Mouse (Mus musculus) stomach, embryonic 14.5 days (tissue): ENCODE data around the gene Art5. TPM values are rescaled to one million over a fixed set of nuclear protein-coding genes. Genes with fewer than 3 reads are reported as not detected.

ENCODE experiments used
- ATAC-seq: fragments of 200-750 bp; cut with Nextera tagmentation; 2 replicates; pipeline ENCODE4 v1.8.0; 2017; ENCODE audit warnings: low read depth, moderate TSS enrichment; ENCODE audit not compliant: insufficient number of reproducible peaks, insufficient read depth, low FRiP score
- H3K27ac ChIP-seq: fragments of 300-500 bp; sonication (generic); 2 replicates; pipeline ENCODE4 v1.5.1; 2014; ENCODE audit warnings: mild to moderate bottlenecking, low read length, moderate library complexity, mixed read lengths
- H3K27me3 ChIP-seq: fragments of 300-500 bp; sonication (generic); 2 replicates; pipeline ENCODE4 v1.6.1; 2014; ENCODE audit warnings: low read length, control low read depth, mixed read lengths; ENCODE audit not compliant: control insufficient read depth, insufficient read depth
- H3K36me3 ChIP-seq: fragments of 300-500 bp; sonication (generic); 2 replicates; pipeline ENCODE4 v1.6.1; 2014; ENCODE audit warnings: mild to moderate bottlenecking, control low read depth, low read length, moderate library complexity, mixed read lengths; ENCODE audit not compliant: control insufficient read depth, insufficient read depth
- H3K4me1 ChIP-seq: fragments of 300-500 bp; sonication (generic); 2 replicates; pipeline ENCODE4 v1.6.1; 2014; ENCODE audit warnings: low read length, control low read depth, mixed read lengths; ENCODE audit not compliant: control insufficient read depth, insufficient read depth
- H3K4me2 ChIP-seq: fragments of 300-500 bp; sonication (generic); replicated peaks from 2 replicates; pipeline ENCODE4 v1.6.1; 2014; ENCODE audit warnings: low read depth, low read length, control low read depth
- H3K4me3 ChIP-seq: fragments of 300-500 bp; sonication (generic); 2 replicates; pipeline ENCODE4 v1.5.1; 2014; ENCODE audit warnings: low read depth, low read length, control low read depth
- H3K9ac ChIP-seq: fragments of 300-500 bp; sonication (generic); replicated peaks from 2 replicates; pipeline ENCODE4 v1.6.1; 2014; ENCODE audit warnings: low read depth, mild to moderate bottlenecking, control low read depth, low read length, moderate library complexity, mixed read lengths
- H3K9me3 ChIP-seq: fragments of 300-500 bp; sonication (generic); 2 replicates; pipeline ENCODE4 v1.6.1; 2016; ENCODE audit warnings: low read depth, low read length, control low read depth; ENCODE audit not compliant: control insufficient read depth
- WGBS: fragments of 180-500 bp; shearing (Covaris S2); extraction: QIAGEN DNeasy Blood & Tissue Kit; methylation state at CpG from one replicate; pipeline ENCODE4 v1.1.7; 2014; 5-methylcytosine and 5-hydroxymethylcytosine counted together
- polyA plus RNA-seq: library from polyadenylated mRNA; unstranded; fragments of >200 nt; fragmentation: Nextera tagmentation; extraction: Ambion mirVana; gene quantifications from 2 replicates; pipeline ENCODE4 v1.2.1, GENCODE M21; 2014

Gene Art5
- polyA plus RNA-seq, 1 experiment from 2014 or later: 0.22 TPM

GRCm38 (mm10) chr7:102100868-102101267 is 8.4 kb downstream of the Art5 start:
- no peak overlapping the region for H3K27ac ChIP-seq
- H3K4me2 ChIP-seq: no peak overlapping the region

GRCm38 (mm10) chr7:102099760-102100661 is 9.3 kb downstream of the Art5 start:
- 6% methylated on average over 30 of the region's 30 CpGs for WGBS
- no peaks in the 10 kb centered on the region for H3K27me3 ChIP-seq
- H3K4me1 ChIP-seq: 0 out of 2 replicates have a peak, but pooled peaks cover 10% of the 10 kb centered on the region
- peak overlapping the region; percentile 2; the same call in 1 of the 2 replicates for H3K4me3 ChIP-seq
- no peaks in the 10 kb centered on the region for H3K9me3 ChIP-seq
- H3K36me3 ChIP-seq: no peaks in the 10 kb centered on the region
- no peak overlapping the region for H3K9ac ChIP-seq
- no peak overlapping the region for H3K27ac ChIP-seq
- peak overlapping the region; percentile 35 for H3K4me2 ChIP-seq
- ATAC-seq: peak; percentile 57; the same call in 1 of the 2 replicates

More at GRCm38 (mm10) chr7:102100868-102101267, 8.4 kb downstream of the Art5 start:
- H3K9ac ChIP-seq: no peak overlapping the region
- 0 out of 2 replicates have a peak, but pooled peaks cover 10% of the 10 kb centered on the region for H3K4me1 ChIP-seq
- H3K4me3 ChIP-seq: no peak overlapping the region
- 59% methylated on average over 5 of the region's 5 CpGs for WGBS
- no peaks in the 10 kb centered on the region for H3K36me3 ChIP-seq
- H3K27me3 ChIP-seq: no peaks in the 10 kb centered on the region
- no peaks in the 10 kb centered on the region for H3K9me3 ChIP-seq
- no peak for ATAC-seq

GRCm38 (mm10) chr7:102087336-102087735 is 22.0 kb downstream of the Art5 start:
- WGBS: 82% methylated on average over 4 of the region's 4 CpGs
- no peaks in the 10 kb centered on the region for H3K9me3 ChIP-seq

GRCm38 (mm10) chr7:102084041-102084696 is 25.1 kb downstream of the Art5 start:
- Histone ChIP-seq H3K4me2 (no peak overlapping the region), H3K27ac (no peak overlapping the region), H3K4me1 (no peaks in the 10 kb centered on the region), H3K4me3 (no peak overlapping the region), H3K9me3 (no peaks in the 10 kb centered on the region), H3K27me3 (no peaks in the 10 kb centered on the region), H3K36me3 (peaks cover 36% of the 10 kb centered on the region), H3K9ac (no peak overlapping the region)
- no peak for ATAC-seq
- WGBS: 85% methylated on average over 26 of the region's 26 CpGs

More at GRCm38 (mm10) chr7:102087336-102087735, 22.0 kb downstream of the Art5 start:
- Histone ChIP-seq H3K27me3 (no peaks in the 10 kb centered on the region), H3K4me1 (no peaks in the 10 kb centered on the region), H3K36me3 (peaks cover 9% of the 10 kb centered on the region), H3K4me2 (no peak overlapping the region), H3K9ac (no peak overlapping the region), H3K4me3 (no peak overlapping the region), H3K27ac (no peak overlapping the region)
- no peak for ATAC-seq

GRCm38 (mm10) chr7:102082816-102083215 is 26.5 kb downstream of the Art5 start, which contains the start of gene Trpc2:
Gene Trpc2 (plus strand): TSS chr7:102083116.
- 88% methylated on average over 5 of the region's 5 CpGs for WGBS
- H3K4me2 ChIP-seq: no peak within 1 kb of the TSS
- no peaks in the 10 kb centered on the region for H3K9me3 ChIP-seq
- H3K27ac ChIP-seq: no peak within 1 kb of the TSS
- H3K27me3 ChIP-seq: no peaks in the 10 kb centered on the region
- H3K36me3 ChIP-seq: peaks cover 45% of the 10 kb centered on the region
- no peak within 1 kb of the TSS for H3K4me3 ChIP-seq
- H3K4me1 ChIP-seq: no peaks in the 10 kb centered on the region
- no peak within 1 kb of the TSS for H3K9ac ChIP-seq
- ATAC-seq: no peak

GRCm38 (mm10) chr7:102081784-102082183 is 27.5 kb downstream of the Art5 start:
- Histone ChIP-seq H3K4me2 (no peak overlapping the region), H3K36me3 (peaks cover 55% of the 10 kb centered on the region), H3K27ac (no peak overlapping the region), H3K27me3 (no peaks in the 10 kb centered on the region), H3K9me3 (no peaks in the 10 kb centered on the region), H3K4me1 (no peaks in the 10 kb centered on the region), H3K9ac (no peak overlapping the region), H3K4me3 (no peak overlapping the region)
- no peak for ATAC-seq
- 96% methylated on average over 5 of the region's 5 CpGs for WGBS

- H3K4me1 ChIP-seq: no peaks in the 10 kb centered on the region
- H3K4me2 ChIP-seq: no peak overlapping the region
- no peak overlapping the region for H3K27ac ChIP-seq
- no peaks in the 10 kb centered on the region for H3K27me3 ChIP-seq
- ATAC-seq: no peak
- H3K9me3 ChIP-seq: no peaks in the 10 kb centered on the region
- 81% methylated on average over 8 of the region's 8 CpGs for WGBS
- peaks cover 64% of the 10 kb centered on the region for H3K36me3 ChIP-seq
- no peak overlapping the region for H3K4me3 ChIP-seq
- no peak overlapping the region for H3K9ac ChIP-seq
Measured at GRCm38 (mm10) chr7:102080311-102080710, 29.0 kb downstream of the Art5 start.

- no peak for ATAC-seq
- Histone ChIP-seq H3K4me2 (no peak overlapping the region), H3K36me3 (peaks cover 79% of the 10 kb centered on the region), H3K4me1 (no peaks in the 10 kb centered on the region), H3K4me3 (no peak overlapping the region), H3K9ac (no peak overlapping the region), H3K9me3 (no peaks in the 10 kb centered on the region), H3K27ac (no peak overlapping the region), H3K27me3 (no peaks in the 10 kb centered on the region)
- WGBS: 75% methylated on average over 7 of the region's 7 CpGs
Measured at GRCm38 (mm10) chr7:102078517-102078916, 30.8 kb downstream of the Art5 start.
